Mouse (Mus musculus) ES-E14 (cell line): ENCODE measurements around the gene Gpx3. TPM values are rescaled to one million over a fixed set of nuclear protein-coding genes. Genes with fewer than 3 reads are reported as not detected.

Experiments
- DNase-seq: peaks from one replicate; pipeline ENCODE4 v3.0.0-alpha.2; 2013; ENCODE audit warnings: low read depth, low spot score
- H3K27ac ChIP-seq: 2 replicates; pipeline ENCODE4 v1.5.1; 2012; ENCODE audit warnings: low read depth, mild to moderate bottlenecking, low read length, moderate library complexity, mixed read lengths; ENCODE audit not compliant: poor library complexity, insufficient read depth, severe bottlenecking
- H3K36me3 ChIP-seq: 2 replicates; pipeline ENCODE4 v1.6.1; 2012; ENCODE audit warnings: mild to moderate bottlenecking, low read length, moderate library complexity, mixed read lengths; ENCODE audit not compliant: control insufficient read depth, poor library complexity, insufficient read depth, severe bottlenecking
- H3K4me1 ChIP-seq, 2 experiments: fragments of 150-350 bp in 1 of 2; sonication (generic) in 1 of 2; 2 replicates each; pipeline ENCODE4 v1.6.1; 2012; ENCODE audit warnings: low read length in 2 of 2, mild to moderate bottlenecking in 1 of 2, mixed read lengths in 1 of 2; ENCODE audit not compliant: control insufficient read depth in 2 of 2, insufficient read depth in 2 of 2, poor library complexity in 1 of 2
- H3K4me3 ChIP-seq, 2 experiments: fragments of 150-350 bp in 1 of 2; sonication (generic) in 1 of 2; 2 replicates each; pipeline ENCODE4 v1.5.1; 2012; ENCODE audit warnings: low read length in 2 of 2, low read depth in 1 of 2, mild to moderate bottlenecking in 1 of 2, mixed read lengths in 1 of 2; ENCODE audit not compliant: insufficient read depth in 1 of 2, poor library complexity in 1 of 2, severe bottlenecking in 1 of 2
- H3K9ac ChIP-seq: 2 replicates; pipeline ENCODE4 v1.6.1; 2012; ENCODE audit warnings: low read depth, mild to moderate bottlenecking, low read length, mixed read lengths; ENCODE audit not compliant: poor library complexity, insufficient read depth, severe bottlenecking
- H3K9me3 ChIP-seq: fragments of 150-350 bp; sonication (generic); 2 replicates; pipeline ENCODE4 v1.6.1; 2012; ENCODE audit warnings: low read depth, mild to moderate bottlenecking, low read length; ENCODE audit not compliant: control insufficient read depth, insufficient read depth
- CHD2 ChIP-seq: IDR thresholded peaks from 2 replicates; pipeline ENCODE4 v1.6.1; 2014; ENCODE audit warnings: mild to moderate bottlenecking, low read depth, low read length, inconsistent platforms
- HCFC1 ChIP-seq: IDR thresholded peaks from 2 replicates; pipeline ENCODE4 v1.6.1; 2012; ENCODE audit warnings: low read length, inconsistent platforms, borderline replicate concordance; ENCODE audit not compliant: insufficient read depth
- MAFK ChIP-seq: IDR thresholded peaks from 2 replicates; pipeline ENCODE4 v1.6.1; 2014; ENCODE audit warnings: mild to moderate bottlenecking, low read depth, low read length, inconsistent platforms; ENCODE audit not compliant: insufficient read depth
- ZC3H11A ChIP-seq: IDR thresholded peaks from 2 replicates; pipeline ENCODE4 v1.6.1; 2012; ENCODE audit warnings: low read depth, mild to moderate bottlenecking, inconsistent platforms, low read length, borderline replicate concordance
- ZNF384 ChIP-seq: IDR thresholded peaks from 2 replicates; pipeline ENCODE4 v1.6.1; 2012; ENCODE audit warnings: low read depth, low read length, inconsistent platforms
- in situ Hi-C, 2 experiments: fragments of 600-800 bp; cut with MboI; formaldehyde crosslinking; loops; one replicate each; pipeline ENCODE4 v1.15.1; 2025; ENCODE audit warnings: low sequenced_read_pairs in 2 of 2, inconsistent platforms in 1 of 2; ENCODE audit not compliant: unreplicated experiment in 2 of 2
- total RNA-seq: library from RNA; depleted of rRNA; stranded (reverse); fragments of 300-350 nt; gene quantifications from 2 replicates; pipeline ENCODE4 v1.2.3, GENCODE M21; 2012

Gpx3 gene
- total RNA-seq, 1 experiment: 11.4 TPM

DNA sequence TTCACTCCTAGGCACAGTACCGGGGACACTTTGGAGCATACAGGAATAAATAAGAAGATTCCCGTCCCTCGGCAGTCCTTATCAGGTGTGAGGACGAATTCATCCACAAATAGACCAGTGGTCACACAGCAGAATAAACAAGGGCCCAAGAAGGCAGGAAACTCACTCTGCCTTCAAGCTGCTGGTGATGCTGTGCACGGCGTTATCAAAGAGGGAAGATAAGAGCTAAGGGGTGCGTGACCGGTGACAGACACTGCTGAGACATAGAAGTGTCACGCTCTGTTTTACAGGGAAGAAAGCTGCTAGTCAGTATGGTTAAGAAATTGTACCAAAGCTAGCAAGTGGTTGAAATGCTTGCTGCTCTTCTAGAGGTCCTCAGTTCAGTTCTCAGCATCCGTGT is 22.3 kb upstream of the Gpx3 start:
- in situ Hi-C loops: loop anchor here in 1 of 2 experiments (10.0 kb wide), 1 partner anchor 105 kb away; no protein-coding TSS in a partner anchor
- Histone ChIP-seq H3K4me1 (peaks cover 4 to 13% of the 10 kb centered on the region in 2 experiments), H3K27ac (no peak overlapping the region), H3K9ac (no peak overlapping the region), H3K9me3 (no peaks in the 10 kb centered on the region), H3K36me3 (no peaks in the 10 kb centered on the region), H3K4me3 (no peak overlapping the region)
- no peak for DNase-seq
- TF ChIP-seq MAFK: no peak

- Histone ChIP-seq H3K9me3 (no peaks in the 10 kb centered on the region), H3K4me3 (no peak overlapping the region), H3K27ac (no peak overlapping the region), H3K4me1 (peaks cover 4 to 15% of the 10 kb centered on the region in 2 experiments), H3K36me3 (no peaks in the 10 kb centered on the region), H3K9ac (no peak overlapping the region)
- TF ChIP-seq CHD2: no peak
- no peak for TF ChIP-seq HCFC1
- no peak for TF ChIP-seq ZNF384
- no peak for TF ChIP-seq ZC3H11A
- no peak for TF ChIP-seq MAFK
- DNase-seq: no peak
- in situ Hi-C loops: loop anchor here in 1 of 2 experiments (10.0 kb wide), 1 partner anchor 104 kb away; no protein-coding TSS in a partner anchor
Measured at GRCm38 (mm10) chr11:54881051-54881474, 21.2 kb upstream of the Gpx3 start.

DNA sequence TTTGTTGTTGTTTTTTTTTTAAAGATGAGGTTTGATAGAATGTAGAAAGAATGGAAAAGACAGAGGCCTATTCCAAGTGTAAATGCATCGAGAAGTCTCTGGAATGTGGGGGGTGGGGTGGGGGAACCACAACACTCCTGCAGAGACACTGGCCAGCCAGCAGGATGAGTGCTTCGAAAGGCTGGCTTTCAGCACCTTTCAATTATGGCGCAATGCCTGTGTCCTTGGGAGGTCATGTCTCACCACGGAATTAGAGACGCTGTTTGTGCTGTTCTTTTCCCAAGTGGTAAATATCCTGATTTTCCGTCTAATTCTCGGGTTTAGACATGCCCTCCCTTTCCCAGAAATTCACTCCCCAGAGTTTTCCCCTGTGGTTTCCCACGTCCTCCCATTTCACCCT is 19.6 kb upstream of the Gpx3 start:
- Histone ChIP-seq H3K9me3 (no peaks in the 10 kb centered on the region), H3K9ac (0 out of 2 replicates have a peak overlapping the region, but pooled peaks have one; percentile 16), H3K4me3 (no peak overlapping the region), H3K4me1 (peaks cover 4 to 15% of the 10 kb centered on the region in 2 experiments), H3K27ac (no peak overlapping the region), H3K36me3 (no peaks in the 10 kb centered on the region)
- in situ Hi-C loops: loop anchor here in 1 of 2 experiments (10.0 kb wide), 1 partner anchor 102 kb away; no protein-coding TSS in a partner anchor
- TF ChIP-seq HCFC1 (no peak), MAFK (no peak), CHD2 (no peak), ZNF384 (no peak), ZC3H11A (no peak)
- no peak for DNase-seq

GRCm38 (mm10) chr11:54884197-54884828 is 17.9 kb upstream of the Gpx3 start:
- no peaks in the 10 kb centered on the region for H3K36me3 ChIP-seq
- no peaks in the 10 kb centered on the region for H3K9me3 ChIP-seq
- in situ Hi-C loops: loop anchor here in 1 of 2 experiments (10.0 kb wide), 1 partner anchor 100 kb away; no protein-coding TSS in a partner anchor
- DNase-seq: no peak
- H3K27ac ChIP-seq: no peak overlapping the region
- H3K9ac ChIP-seq: no peak overlapping the region
- no peak overlapping the region for H3K4me3 ChIP-seq
- H3K4me1 ChIP-seq: peaks cover 5 to 15% of the 10 kb centered on the region in 2 experiments
- TF ChIP-seq MAFK: no peak
- no peak for TF ChIP-seq CHD2
- TF ChIP-seq ZNF384: no peak
- no peak for TF ChIP-seq ZC3H11A
- TF ChIP-seq HCFC1: no peak
